Mouse (Mus musculus) kidney, embryonic 14.5 days (tissue): ENCODE measurements at regions not wholly inside any gene's neighbourhood (a gene's known extent, or its start where the extent isn't known, plus 50 kb on each side); places are given as distances from the start of the nearest gene placed in this dataset.

Experiments used
- ATAC-seq: fragments of 200-750 bp; cut with Nextera tagmentation; 2 replicates; pipeline ENCODE4 v1.8.0; 2017; ENCODE audit warnings: moderate number of reproducible peaks, mild to moderate bottlenecking, moderate TSS enrichment, moderate library complexity; ENCODE audit not compliant: low FRiP score, low TSS enrichment
- H3K27ac ChIP-seq: fragments of 300-500 bp; sonication (generic); 2 replicates; pipeline ENCODE4 v1.5.1; 2014; ENCODE audit warnings: low read depth, mild to moderate bottlenecking, low read length, moderate library complexity, mixed read lengths
- H3K27me3 ChIP-seq: fragments of 300-500 bp; sonication (generic); 2 replicates; pipeline ENCODE4 v1.6.1; 2014; ENCODE audit warnings: mild to moderate bottlenecking, low read length; ENCODE audit not compliant: control insufficient read depth, insufficient read depth
- H3K36me3 ChIP-seq: fragments of 300-500 bp; sonication (generic); 2 replicates; pipeline ENCODE4 v1.6.1; 2014; ENCODE audit warnings: low read length, mixed read lengths; ENCODE audit not compliant: control insufficient read depth, insufficient read depth
- H3K4me1 ChIP-seq: fragments of 300-500 bp; sonication (generic); 2 replicates; pipeline ENCODE4 v1.6.1; 2014; ENCODE audit warnings: low read length, mixed read lengths; ENCODE audit not compliant: control insufficient read depth, insufficient read depth
- H3K4me2 ChIP-seq: fragments of 300-500 bp; sonication (generic); replicated peaks from 2 replicates; pipeline ENCODE4 v1.6.1; 2014; ENCODE audit warnings: low read depth, mild to moderate bottlenecking, low read length
- H3K4me3 ChIP-seq: fragments of 300-500 bp; sonication (generic); 2 replicates; pipeline ENCODE4 v1.5.1; 2014; ENCODE audit warnings: mild to moderate bottlenecking, low read length
- H3K9ac ChIP-seq: fragments of 300-500 bp; sonication (generic); 2 replicates; pipeline ENCODE4 v1.6.1; 2014; ENCODE audit warnings: low read depth, mild to moderate bottlenecking, low read length, moderate library complexity
- H3K9me3 ChIP-seq: fragments of 300-500 bp; sonication (generic); 2 replicates; pipeline ENCODE4 v1.6.1; 2016; ENCODE audit warnings: low read length; ENCODE audit not compliant: control insufficient read depth
- WGBS: fragments of 180-500 bp; shearing (Covaris S2); extraction: QIAGEN DNeasy Blood & Tissue Kit; methylation state at CpG from one replicate; pipeline ENCODE4 v1.1.7; 2014; 5-methylcytosine and 5-hydroxymethylcytosine counted together

- Histone ChIP-seq H3K9me3 (no peaks in the 10 kb centered on the region), H3K4me1 (no peaks in the 10 kb centered on the region), H3K9ac (no peak overlapping the region), H3K4me2 (no peak overlapping the region), H3K36me3 (no peaks in the 10 kb centered on the region), H3K27me3 (no peaks in the 10 kb centered on the region), H3K27ac (no peak overlapping the region), H3K4me3 (no peak overlapping the region)
- ATAC-seq, result no peak
- 95% methylated on average over 3 of the region's 3 CpGs for WGBS
Measured at GRCm38 (mm10) chr4:105633789-105634188, 155.9 kb upstream of the Gm12728 start.

- Histone ChIP-seq H3K36me3 (no peaks in the 10 kb centered on the region), H3K9me3 (no peaks in the 10 kb centered on the region), H3K4me3 (no peak overlapping the region), H3K4me2 (no peak overlapping the region), H3K27ac (no peak overlapping the region), H3K27me3 (no peaks in the 10 kb centered on the region), H3K9ac (no peak overlapping the region), H3K4me1 (no peaks in the 10 kb centered on the region)
- 38% methylated on average over 4 of the region's 4 CpGs for WGBS
- no peak for ATAC-seq
Measured at GRCm38 (mm10) chr4:105640793-105641192, 148.9 kb upstream of the Gm12728 start.

GRCm38 (mm10) chr4:105641582-105641981 is 148.1 kb upstream of the Gm12728 start:
- H3K4me1 ChIP-seq, result no peaks in the 10 kb centered on the region
- H3K27ac ChIP-seq, result no peak overlapping the region
- no peak overlapping the region for H3K9ac ChIP-seq
- ATAC-seq, result no peak
- no peak overlapping the region for H3K4me2 ChIP-seq
- WGBS, result 89% methylated on average over 4 of the region's 4 CpGs
- H3K36me3 ChIP-seq, result no peaks in the 10 kb centered on the region
- H3K27me3 ChIP-seq, result no peaks in the 10 kb centered on the region
- no peaks in the 10 kb centered on the region for H3K9me3 ChIP-seq
- H3K4me3 ChIP-seq, result no peak overlapping the region

GRCm38 (mm10) chr4:105648820-105649446 is 140.7 kb upstream of the Gm12728 start:
- Histone ChIP-seq H3K9me3 (no peaks in the 10 kb centered on the region), H3K9ac (no peak overlapping the region), H3K27ac (no peak overlapping the region), H3K4me1 (peaks cover 7% of the 10 kb centered on the region), H3K4me2 (no peak overlapping the region), H3K4me3 (no peak overlapping the region), H3K36me3 (no peaks in the 10 kb centered on the region), H3K27me3 (no peaks in the 10 kb centered on the region)
- peak; percentile 71 for ATAC-seq
- 38% methylated on average over 7 of the region's 7 CpGs for WGBS

GRCm38 (mm10) chr4:105649447-105649833 is 140.2 kb upstream of the Gm12728 start:
- no peaks in the 10 kb centered on the region for H3K36me3 ChIP-seq
- H3K9me3 ChIP-seq, result no peaks in the 10 kb centered on the region
- no peak overlapping the region for H3K4me2 ChIP-seq
- peaks cover 7% of the 10 kb centered on the region for H3K4me1 ChIP-seq
- no peaks in the 10 kb centered on the region for H3K27me3 ChIP-seq
- no peak overlapping the region for H3K9ac ChIP-seq
- H3K4me3 ChIP-seq, result no peak overlapping the region
- no peak overlapping the region for H3K27ac ChIP-seq
- WGBS, result 52% methylated on average over 2 of the region's 2 CpGs
- no peak; the same call in 1 of the 2 replicates for ATAC-seq

GRCm38 (mm10) chr4:105656071-105656655 is 133.5 kb upstream of the Gm12728 start:
- WGBS, result 23% methylated on average over 5 of the region's 5 CpGs

GRCm38 (mm10) chr4:105658581-105658980 is 131.1 kb upstream of the Gm12728 start:
- Histone ChIP-seq H3K4me2 (no peak overlapping the region), H3K4me1 (no peaks in the 10 kb centered on the region), H3K9me3 (no peaks in the 10 kb centered on the region), H3K27ac (no peak overlapping the region), H3K36me3 (no peaks in the 10 kb centered on the region), H3K4me3 (no peak overlapping the region), H3K27me3 (no peaks in the 10 kb centered on the region), H3K9ac (no peak overlapping the region)
- ATAC-seq, result no peak
- 55% methylated on average over 3 of the region's 3 CpGs for WGBS

More at GRCm38 (mm10) chr4:105656071-105656655, 133.5 kb upstream of the Gm12728 start:
- Histone ChIP-seq H3K4me2 (no peak overlapping the region), H3K27me3 (no peaks in the 10 kb centered on the region), H3K4me3 (no peak overlapping the region), H3K4me1 (no peaks in the 10 kb centered on the region), H3K27ac (no peak overlapping the region), H3K9ac (no peak overlapping the region), H3K36me3 (no peaks in the 10 kb centered on the region), H3K9me3 (no peaks in the 10 kb centered on the region)
- ATAC-seq, result peak; percentile 71

GRCm38 (mm10) chr4:105676690-105677089 is 113.0 kb upstream of the Gm12728 start:
- H3K9me3 ChIP-seq, result no peaks in the 10 kb centered on the region
- 79% methylated on average over 1 of the region's 1 CpGs for WGBS
- ATAC-seq, result no peak

GRCm38 (mm10) chr4:105690716-105691115 is 99.0 kb upstream of the Gm12728 start:
- Histone ChIP-seq H3K9me3 (no peaks in the 10 kb centered on the region), H3K27ac (no peak overlapping the region), H3K4me1 (no peaks in the 10 kb centered on the region), H3K27me3 (no peaks in the 10 kb centered on the region), H3K4me2 (no peak overlapping the region), H3K4me3 (no peak overlapping the region), H3K9ac (no peak overlapping the region), H3K36me3 (no peaks in the 10 kb centered on the region)
- 47% methylated on average over 3 of the region's 3 CpGs for WGBS
- ATAC-seq, result no peak

More at GRCm38 (mm10) chr4:105676690-105677089, 113.0 kb upstream of the Gm12728 start:
- no peak overlapping the region for H3K4me2 ChIP-seq
- H3K27ac ChIP-seq, result no peak overlapping the region
- no peak overlapping the region for H3K9ac ChIP-seq
- no peaks in the 10 kb centered on the region for H3K36me3 ChIP-seq
- H3K27me3 ChIP-seq, result no peaks in the 10 kb centered on the region
- no peak overlapping the region for H3K4me3 ChIP-seq
- H3K4me1 ChIP-seq, result no peaks in the 10 kb centered on the region
